Comparison of ENCODE assay signal across 8 mouse cellular contexts in genomic region chr17:27989807-27990542, GRCm38 (mm10).
A peak's percentile ranks its signal among the peaks of the same experiment; 100 is the strongest.
DNase-seq lines count a peak whose midpoint lies in the region; ATAC-seq lines count a peak whose summit lies in the region.

No protein-coding gene starts in this region.

- no peak overlapping the region for H3K4me3 ChIP-seq in forebrain, embryonic 15.5 days

- H3K27me3 ChIP-seq in forebrain, embryonic 15.5 days = no peaks in the 10 kb centered on the region

- WGBS in forebrain, embryonic 15.5 days = 49% methylated on average over 15 of the region's 15 CpGs

- no peak overlapping the region for H3K27ac ChIP-seq in forebrain, embryonic 15.5 days (replicated peaks)

- H3K36me3 ChIP-seq in forebrain, embryonic 15.5 days = peaks cover 11% of the 10 kb centered on the region

- H3K4me1 ChIP-seq in forebrain, embryonic 15.5 days = no peaks in the 10 kb centered on the region

- H3K4me2 ChIP-seq in forebrain, embryonic 15.5 days (replicated peaks) = no peak overlapping the region

- peak; percentile 67 for ATAC-seq in forebrain, embryonic 15.5 days (replicated peaks)
- ATAC-seq in hematopoietic stem cell, adult 5-6 weeks (replicated peaks in 1 of 2; ENCODE audit: insufficient read depth in 1 of 2, low FRiP score in 2 of 2, low TSS enrichment in 1 of 2, low read depth in 1 of 2, poor library complexity in 2 of 2, severe bottlenecking in 2 of 2) = peak; percentile 67 to 74

- no peaks in the 10 kb centered on the region for H3K9me3 ChIP-seq in forebrain, embryonic 15.5 days

- no peak overlapping the region for H3K9ac ChIP-seq in forebrain, embryonic 15.5 days (replicated peaks)

- DNase-seq in MEL-GATA-1-ER (ENCODE audit: extremely low read depth, low read depth) = peak; percentile 54
- DNase-seq in cerebellum, adult 11 months = peak; percentile 71
- DNase-seq in layer of hippocampus, adult 9-10 months (ENCODE audit: low spot score) = peak; percentile 78
- DNase-seq in lung, postnatal 14 days = peak; percentile 92
- peak; percentile 67 for DNase-seq in retina, postnatal 7 days (ENCODE audit: low read depth, low spot score)
- peak; percentile 73 for DNase-seq in urinary bladder, adult 2 months (ENCODE audit: low spot score)
